8 mouse cellular contexts compared by ENCODE assay signal in genomic region chr2:103957649-103958546, GRCm38 (mm10). TPM values are rescaled to one million over a fixed set of nuclear protein-coding genes. Genes with fewer than 3 reads are reported as not detected.
DNase-seq lines count a peak whose midpoint lies in the region; ATAC-seq and TF ChIP-seq lines count a peak whose summit lies in the region.

Lmo2 (plus strand) TSS chr2:103957986.

- TF ChIP-seq EP300 in liver, embryonic 14.5 days (IDR thresholded peaks at IDR 0.05; ENCODE audit: low read depth): peak; percentile 93

- no peak within 1 kb of the TSS; the same call in 1 of the 2 replicates for H3K9ac ChIP-seq in lung, embryonic 14.5 days
- no peak within 1 kb of the TSS for H3K9ac ChIP-seq in hindbrain, embryonic 13.5 days
- peak within 1 kb of the TSS; percentile 99 for H3K9ac ChIP-seq in liver, embryonic 14.5 days (replicated peaks)
- H3K9ac ChIP-seq in stomach, embryonic 15.5 days: no peak within 1 kb of the TSS

- H3K36me3 ChIP-seq in lung, embryonic 14.5 days (ENCODE audit: insufficient read depth): no peaks in the 10 kb centered on the region
- H3K36me3 ChIP-seq in erythroblast, embryonic 14.5 days (ENCODE audit: control insufficient read depth): peaks cover 59% of the 10 kb centered on the region
- no peaks in the 10 kb centered on the region for H3K36me3 ChIP-seq in hindbrain, embryonic 13.5 days
- peaks cover 34% of the 10 kb centered on the region for H3K36me3 ChIP-seq in liver, embryonic 14.5 days (replicated peaks; ENCODE audit: control insufficient read depth, insufficient read depth, low read depth)
- H3K36me3 ChIP-seq in stomach, embryonic 15.5 days: no peaks in the 10 kb centered on the region

- peak within 1 kb of the TSS; percentile 12; the same call in 1 of the 2 replicates for H3K4me2 ChIP-seq in lung, embryonic 14.5 days
- no peak within 1 kb of the TSS for H3K4me2 ChIP-seq in hindbrain, embryonic 13.5 days
- H3K4me2 ChIP-seq in liver, embryonic 14.5 days (ENCODE audit: low read depth): peak within 1 kb of the TSS; percentile 99
- H3K4me2 ChIP-seq in stomach, embryonic 15.5 days: no peak within 1 kb of the TSS

- WGBS in lung, embryonic 14.5 days: 37% methylated on average over 10 of the region's 10 CpGs
- 78% methylated on average over 10 of the region's 10 CpGs for WGBS in hindbrain, embryonic 13.5 days
- WGBS in liver, embryonic 14.5 days (ENCODE audit: insufficient replicate concordance): 7% methylated on average over 10 of the region's 10 CpGs
- 51% methylated on average over 10 of the region's 10 CpGs for WGBS in stomach, embryonic 15.5 days

- no peaks in the 10 kb centered on the region for H3K27me3 ChIP-seq in lung, embryonic 14.5 days (ENCODE audit: insufficient read depth, low read length)
- no peaks in the 10 kb centered on the region for H3K27me3 ChIP-seq in erythroblast, embryonic 14.5 days (ENCODE audit: control insufficient read depth)
- H3K27me3 ChIP-seq in hindbrain, embryonic 13.5 days: no peaks in the 10 kb centered on the region
- H3K27me3 ChIP-seq in liver, embryonic 14.5 days (ENCODE audit: control insufficient read depth, insufficient read depth, low read length): no peaks in the 10 kb centered on the region
- no peaks in the 10 kb centered on the region for H3K27me3 ChIP-seq in stomach, embryonic 15.5 days (replicated peaks)

- TF ChIP-seq CTCF in lung, embryonic 14.5 days (IDR thresholded peaks at IDR 0.05; ENCODE audit: low read depth): no peak
- no peak for TF ChIP-seq CTCF in liver, embryonic 14.5 days (IDR thresholded peaks at IDR 0.05; ENCODE audit: low read depth)

- no peak for DNase-seq in lung, embryonic 14.5 days
- DNase-seq in lung, postnatal 10 days: no peak
- DNase-seq in liver, embryonic 14.5 days (ENCODE audit: low read depth in 3 of 3, low spot score in 3 of 3): peak; percentile 71 to 81 (median 76)
- DNase-seq in cerebellum, adult 11-12 months: no peak
- DNase-seq in retina, postnatal 1 day: no peak

- H3K4me1 ChIP-seq in lung, embryonic 14.5 days (ENCODE audit: insufficient read depth): no peaks in the 10 kb centered on the region
- peaks cover 91% of the 10 kb centered on the region for H3K4me1 ChIP-seq in erythroblast, embryonic 14.5 days (ENCODE audit: control insufficient read depth)
- H3K4me1 ChIP-seq in hindbrain, embryonic 13.5 days (replicated peaks): no peaks in the 10 kb centered on the region
- H3K4me1 ChIP-seq in liver, embryonic 14.5 days (replicated peaks; ENCODE audit: control insufficient read depth in 2 of 2, insufficient read depth in 2 of 2, low read length in 1 of 2): peaks cover 48% of the 10 kb centered on the region in 2 experiments
- no peaks in the 10 kb centered on the region for H3K4me1 ChIP-seq in stomach, embryonic 15.5 days

- peak within 1 kb of the TSS; percentile 10; the same call in 1 of the 2 replicates for H3K27ac ChIP-seq in lung, embryonic 14.5 days (ENCODE audit: low read depth)
- H3K27ac ChIP-seq in hindbrain, embryonic 13.5 days: no peak within 1 kb of the TSS
- H3K27ac ChIP-seq in liver, embryonic 14.5 days: peak within 1 kb of the TSS; percentile 100
- no peak within 1 kb of the TSS for H3K27ac ChIP-seq in stomach, embryonic 15.5 days

- H3K4me3 ChIP-seq in lung, embryonic 14.5 days (ENCODE audit: low read depth, low read length): peak within 1 kb of the TSS; percentile 8; the same call in 1 of the 2 replicates
- H3K4me3 ChIP-seq in erythroblast, embryonic 14.5 days (replicated peaks): peak within 1 kb of the TSS; percentile 91
- H3K4me3 ChIP-seq in hindbrain, embryonic 13.5 days: no peak within 1 kb of the TSS
- H3K4me3 ChIP-seq in liver, embryonic 14.5 days (ENCODE audit: insufficient read depth in 1 of 2, low read depth in 2 of 2, low read length in 2 of 2): peak within 1 kb of the TSS; percentile 69 to 90
- H3K4me3 ChIP-seq in stomach, embryonic 15.5 days (replicated peaks): no peak within 1 kb of the TSS

- H3K9me3 ChIP-seq in lung, embryonic 14.5 days (ENCODE audit: low read depth, low read length): no peaks in the 10 kb centered on the region
- no peaks in the 10 kb centered on the region for H3K9me3 ChIP-seq in erythroblast, embryonic 14.5 days (ENCODE audit: control insufficient read depth, low read length)
- no peaks in the 10 kb centered on the region for H3K9me3 ChIP-seq in hindbrain, embryonic 13.5 days
- H3K9me3 ChIP-seq in liver, embryonic 14.5 days (ENCODE audit: control insufficient read depth, low read length): no peaks in the 10 kb centered on the region
- H3K9me3 ChIP-seq in stomach, embryonic 15.5 days: no peaks in the 10 kb centered on the region

- no peak for ATAC-seq in lung, embryonic 14.5 days (ENCODE audit: insufficient read depth)
- no peak for ATAC-seq in hindbrain, embryonic 13.5 days (ENCODE audit: low FRiP score)
- peak; percentile 73 for ATAC-seq in liver, embryonic 14.5 days (ENCODE audit: insufficient read depth)
- ATAC-seq in stomach, embryonic 15.5 days (ENCODE audit: insufficient read depth, low FRiP score, low read depth): peak; percentile 61

RNA-seq across cellular contexts. Expression of gene Lmo2, which starts in this region (rescaled TPM):
- 44.0 and 44.5 TPM in 2 replicates for polyA plus RNA-seq in lung, embryonic 14.5 days (2014; fragmentation: Nextera tagmentation; extraction: Ambion mirVana)
- polyA plus RNA-seq in erythroblast, embryonic 14.5 days (2012): 141 and 161 TPM in 2 replicates
- 34.1 and 42.3 TPM in 2 replicates for polyA plus RNA-seq in hindbrain, embryonic 13.5 days (2015; fragmentation: Nextera tagmentation; extraction: Ambion mirVana)
- polyA plus RNA-seq in liver, embryonic 14.5 days (2012; rRNA removed): 108 and 152 TPM in 2 replicates
- 143 and 165 TPM in 2 replicates for polyA plus RNA-seq in liver, embryonic 14.5 days (2014; fragmentation: Nextera tagmentation; extraction: Ambion mirVana)
- 19.5 and 27.1 TPM in 2 replicates for polyA plus RNA-seq in stomach, embryonic 15.5 days (2015; fragmentation: Nextera tagmentation; extraction: Ambion mirVana)

Comparison
In these comparisons a context has a peak if more than half of its experiments do, and no peak if none do; other contexts are left out.
1. ATAC-seq: peak in liver, embryonic 14.5 days (single experiment) and stomach, embryonic 15.5 days (single experiment); none in lung, embryonic 14.5 days (single experiment) and hindbrain, embryonic 13.5 days (single experiment).
2. DNase-seq: peak in liver, embryonic 14.5 days (3 of 3); none in lung, embryonic 14.5 days (single experiment), lung, postnatal 10 days (single experiment), cerebellum, adult 11-12 months (single experiment) and retina, postnatal 1 day (single experiment).
3. H3K27ac ChIP-seq: peak in lung, embryonic 14.5 days (single experiment) and liver, embryonic 14.5 days (single experiment); none in hindbrain, embryonic 13.5 days (single experiment) and stomach, embryonic 15.5 days (single experiment).
4. H3K4me2 ChIP-seq: peak in lung, embryonic 14.5 days (single experiment) and liver, embryonic 14.5 days (single experiment); none in hindbrain, embryonic 13.5 days (single experiment) and stomach, embryonic 15.5 days (single experiment).
5. H3K4me3 ChIP-seq: peak in lung, embryonic 14.5 days (single experiment), erythroblast, embryonic 14.5 days (single experiment) and liver, embryonic 14.5 days (2 of 2); none in hindbrain, embryonic 13.5 days (single experiment) and stomach, embryonic 15.5 days (single experiment).